Mouse (Mus musculus): ENCODE data around the gene Krtap4-16. TPM values are rescaled to one million over a fixed set of nuclear protein-coding genes. Genes with fewer than 3 reads are reported as not detected.
"Not testable (repeated sequence)": the region's sequence is repeated elsewhere in the genome, so short reads cannot be mapped to it uniquely, and the experiment has no call there.

Gene Krtap4-16
- polyA plus RNA-seq (2015; fragmentation: Nextera tagmentation; extraction: Ambion mirVana): 2.0 and 3.9 TPM in 2 replicates

- H3K4me1 ChIP-seq: no peaks in the 10 kb centered on the region
- H3K27me3 ChIP-seq: no peaks in the 10 kb centered on the region
- H3K9me3 ChIP-seq (replicated peaks): no peaks in the 10 kb centered on the region
- no peak within 1 kb of the TSS for H3K4me2 ChIP-seq (replicated peaks)
- H3K9ac ChIP-seq: no peak within 1 kb of the TSS
- H3K27ac ChIP-seq (replicated peaks): no peak within 1 kb of the TSS
- ATAC-seq (ENCODE audit: insufficient number of reproducible peaks, low FRiP score, low TSS enrichment, low read depth): no peak
- H3K4me3 ChIP-seq (replicated peaks): no peak within 1 kb of the TSS
- no peaks in the 10 kb centered on the region for H3K36me3 ChIP-seq
These were observed at the start of gene Krtap4-16 for GRCm38 (mm10) chr11:99851508-99851907. Gene Krtap4-16, minus strand, starts transcription at chr11:99851608.

- not testable (repeated sequence) for ATAC-seq (ENCODE audit: insufficient number of reproducible peaks, low FRiP score, low TSS enrichment, low read depth); H3K4me3 ChIP-seq (replicated peaks); H3K9ac ChIP-seq; H3K9me3 ChIP-seq (replicated peaks); H3K4me2 ChIP-seq (replicated peaks); H3K27ac ChIP-seq (replicated peaks); H3K36me3 ChIP-seq; H3K4me1 ChIP-seq; H3K27me3 ChIP-seq
- WGBS: 49% methylated on average over 1 of the region's 1 CpGs
These were observed 27.5 kb upstream of the Krtap4-16 start, which contains the start of gene Gm11567 for GRCm38 (mm10) chr11:99878887-99879286. Gene Gm11567, plus strand, starts transcription at chr11:99879187.

- H3K36me3 ChIP-seq; H3K27ac ChIP-seq (replicated peaks); H3K4me2 ChIP-seq (replicated peaks); H3K9me3 ChIP-seq (replicated peaks); ATAC-seq (ENCODE audit: insufficient number of reproducible peaks, low FRiP score, low TSS enrichment, low read depth); H3K27me3 ChIP-seq; H3K4me1 ChIP-seq; H3K4me3 ChIP-seq (replicated peaks); H3K9ac ChIP-seq: not testable (repeated sequence)
- WGBS: 50% methylated on average over 1 of the region's 1 CpGs
These were observed 21.7 kb upstream of the Krtap4-16 start, which contains the start of gene Krtap9-1 for GRCm38 (mm10) chr11:99873089-99873488. Gene Krtap9-1, plus strand, starts transcription at chr11:99873389.

GRCm38 (mm10) chr11:99864176-99864575, 12.8 kb upstream of the Krtap4-16 start, which contains the start of gene Gm11559:
Gene Gm11559, plus strand, starts transcription at chr11:99864476.
- not testable (repeated sequence) for H3K36me3 ChIP-seq; H3K9ac ChIP-seq; H3K27me3 ChIP-seq; ATAC-seq (ENCODE audit: insufficient number of reproducible peaks, low FRiP score, low TSS enrichment, low read depth); H3K9me3 ChIP-seq (replicated peaks); H3K27ac ChIP-seq (replicated peaks); H3K4me1 ChIP-seq; H3K4me3 ChIP-seq (replicated peaks); H3K4me2 ChIP-seq (replicated peaks)
- WGBS: 51% methylated on average over 1 of the region's 1 CpGs

- no peaks in the 10 kb centered on the region for H3K4me1 ChIP-seq
These were observed 7.4 kb upstream of the Krtap4-16 start for GRCm38 (mm10) chr11:99858761-99859160.

GRCm38 (mm10) chr11:99857617-99858016, 6.2 kb upstream of the Krtap4-16 start, which contains the start of gene Gm11568:
Gene Gm11568, plus strand, starts transcription at chr11:99857917.
- no peak within 1 kb of the TSS for H3K4me2 ChIP-seq (replicated peaks)
- no peak within 1 kb of the TSS for H3K9ac ChIP-seq
- no peaks in the 10 kb centered on the region for H3K27me3 ChIP-seq
- no peak within 1 kb of the TSS for H3K27ac ChIP-seq (replicated peaks)
- 75% methylated on average over 2 of the region's 2 CpGs for WGBS
- no peak for ATAC-seq (ENCODE audit: insufficient number of reproducible peaks, low FRiP score, low TSS enrichment, low read depth)
- H3K36me3 ChIP-seq: no peaks in the 10 kb centered on the region
- H3K4me3 ChIP-seq (replicated peaks): no peak within 1 kb of the TSS
- H3K9me3 ChIP-seq (replicated peaks): no peaks in the 10 kb centered on the region
- H3K4me1 ChIP-seq: no peaks in the 10 kb centered on the region

More at GRCm38 (mm10) chr11:99858761-99859160, 7.4 kb upstream of the Krtap4-16 start:
- H3K9ac ChIP-seq: no peak overlapping the region
- no peaks in the 10 kb centered on the region for H3K36me3 ChIP-seq
- WGBS: 38% methylated on average over 2 of the region's 2 CpGs
- no peak overlapping the region for H3K27ac ChIP-seq (replicated peaks)
- H3K4me3 ChIP-seq (replicated peaks): no peak overlapping the region
- H3K9me3 ChIP-seq (replicated peaks): no peaks in the 10 kb centered on the region
- H3K4me2 ChIP-seq (replicated peaks): no peak overlapping the region
- H3K27me3 ChIP-seq: no peaks in the 10 kb centered on the region
- no peak for ATAC-seq (ENCODE audit: insufficient number of reproducible peaks, low FRiP score, low TSS enrichment, low read depth)

GRCm38 (mm10) chr11:99854121-99854520, 2.7 kb upstream of the Krtap4-16 start:
- Histone ChIP-seq H3K4me1 (no peaks in the 10 kb centered on the region), H3K9ac (no peak overlapping the region), H3K27ac (replicated peaks) (no peak overlapping the region), H3K27me3 (no peaks in the 10 kb centered on the region), H3K4me2 (replicated peaks) (no peak overlapping the region), H3K9me3 (replicated peaks) (no peaks in the 10 kb centered on the region), H3K36me3 (no peaks in the 10 kb centered on the region), H3K4me3 (replicated peaks) (no peak overlapping the region)
- 67% methylated on average over 3 of the region's 3 CpGs for WGBS
- no peak for ATAC-seq (ENCODE audit: insufficient number of reproducible peaks, low FRiP score, low TSS enrichment, low read depth)

- H3K9ac ChIP-seq: no peak overlapping the region
- no peaks in the 10 kb centered on the region for H3K36me3 ChIP-seq
- ATAC-seq (ENCODE audit: insufficient number of reproducible peaks, low FRiP score, low TSS enrichment, low read depth): no peak
- WGBS: 87% methylated on average over 2 of the region's 2 CpGs
- H3K4me1 ChIP-seq: no peaks in the 10 kb centered on the region
- H3K27ac ChIP-seq (replicated peaks): no peak overlapping the region
- H3K4me2 ChIP-seq (replicated peaks): no peak overlapping the region
- H3K27me3 ChIP-seq: no peaks in the 10 kb centered on the region
- H3K4me3 ChIP-seq (replicated peaks): no peak overlapping the region
- no peaks in the 10 kb centered on the region for H3K9me3 ChIP-seq (replicated peaks)
These were observed 4.7 kb downstream of the Krtap4-16 start for GRCm38 (mm10) chr11:99846746-99847145.

GRCm38 (mm10) chr11:99842185-99842584, 9.2 kb downstream of the Krtap4-16 start:
- H3K4me1 ChIP-seq: no peaks in the 10 kb centered on the region
- ATAC-seq (ENCODE audit: insufficient number of reproducible peaks, low FRiP score, low TSS enrichment, low read depth): no peak
- WGBS: 87% methylated on average over 1 of the region's 1 CpGs
- H3K27ac ChIP-seq (replicated peaks): no peak overlapping the region
- no peaks in the 10 kb centered on the region for H3K9me3 ChIP-seq (replicated peaks)
- H3K4me3 ChIP-seq (replicated peaks): no peak overlapping the region
- H3K9ac ChIP-seq: no peak overlapping the region
- no peaks in the 10 kb centered on the region for H3K36me3 ChIP-seq
- H3K4me2 ChIP-seq (replicated peaks): no peak overlapping the region
- no peaks in the 10 kb centered on the region for H3K27me3 ChIP-seq

GRCm38 (mm10) chr11:99837966-99838365, 13.4 kb downstream of the Krtap4-16 start, which contains the start of gene 2300003K06Rik:
Gene 2300003K06Rik, minus strand, starts transcription at chr11:99838066.
- Histone ChIP-seq H3K4me1 (no peaks in the 10 kb centered on the region), H3K27me3 (no peaks in the 10 kb centered on the region), H3K9me3 (replicated peaks) (no peaks in the 10 kb centered on the region), H3K27ac (replicated peaks) (no peak within 1 kb of the TSS), H3K9ac (no peak within 1 kb of the TSS), H3K4me2 (replicated peaks) (no peak within 1 kb of the TSS), H3K4me3 (replicated peaks) (no peak within 1 kb of the TSS), H3K36me3 (no peaks in the 10 kb centered on the region)
- 54% methylated on average over 1 of the region's 1 CpGs for WGBS
- ATAC-seq (ENCODE audit: insufficient number of reproducible peaks, low FRiP score, low TSS enrichment, low read depth): no peak

GRCm38 (mm10) chr11:99815566-99815965, 35.8 kb downstream of the Krtap4-16 start, which contains the start of gene Gm11564:
Gene Gm11564, minus strand, starts transcription at chr11:99815666.
- H3K9me3 ChIP-seq (replicated peaks); H3K9ac ChIP-seq; H3K4me2 ChIP-seq (replicated peaks); H3K36me3 ChIP-seq; H3K27me3 ChIP-seq; ATAC-seq (ENCODE audit: insufficient number of reproducible peaks, low FRiP score, low TSS enrichment, low read depth); H3K27ac ChIP-seq (replicated peaks); H3K4me3 ChIP-seq (replicated peaks); H3K4me1 ChIP-seq: not testable (repeated sequence)
- 77% methylated on average over 2 of the region's 2 CpGs for WGBS

- not testable (repeated sequence) for H3K36me3 ChIP-seq; H3K4me1 ChIP-seq; H3K4me2 ChIP-seq (replicated peaks); H3K27ac ChIP-seq (replicated peaks); H3K27me3 ChIP-seq; H3K9ac ChIP-seq; H3K9me3 ChIP-seq (replicated peaks); H3K4me3 ChIP-seq (replicated peaks); ATAC-seq (ENCODE audit: insufficient number of reproducible peaks, low FRiP score, low TSS enrichment, low read depth)
These were observed 41.6 kb downstream of the Krtap4-16 start, which contains the start of gene Krtap4-13 for GRCm38 (mm10) chr11:99809792-99810191. Gene Krtap4-13, minus strand, starts transcription at chr11:99809892.
